Mouse (Mus musculus): ENCODE data around the gene Map3k15. TPM values are rescaled to one million over a fixed set of nuclear protein-coding genes. Genes with fewer than 3 reads are reported as not detected.

Gene Map3k15
- 0.89 and 1.2 TPM in 2 replicates for polyA plus RNA-seq (2012; rRNA removed)

- DNase-seq (ENCODE audit: low read depth), result peak; percentile 43
- TF ChIP-seq CTCF (IDR thresholded peaks at IDR 0.05; ENCODE audit: borderline replicate concordance, extremely low read depth, insufficient read depth, insufficient read length) (peak; percentile 61), POLR2A (IDR thresholded peaks at IDR 0.05; ENCODE audit: borderline replicate concordance, extremely low read depth, insufficient read depth, insufficient read length, poor library complexity, severe bottlenecking) (no peak)
These were observed at the start of gene Map3k15 for GRCm38 (mm10) chrX:159988002-159988960. TSS of gene Map3k15 (plus strand) at chrX:159988433.

- no peak for DNase-seq (ENCODE audit: low read depth)
- TF ChIP-seq CTCF (IDR thresholded peaks at IDR 0.05; ENCODE audit: borderline replicate concordance, extremely low read depth, insufficient read depth, insufficient read length) (no peak), POLR2A (IDR thresholded peaks at IDR 0.05; ENCODE audit: borderline replicate concordance, extremely low read depth, insufficient read depth, insufficient read length, poor library complexity, severe bottlenecking) (no peak)
These were observed 45.7 kb upstream of the Map3k15 start for GRCm38 (mm10) chrX:159942569-159942968.

- no peak for DNase-seq (ENCODE audit: low read depth)
- no peak for TF ChIP-seq POLR2A (IDR thresholded peaks at IDR 0.05; ENCODE audit: borderline replicate concordance, extremely low read depth, insufficient read depth, insufficient read length, poor library complexity, severe bottlenecking)
- TF ChIP-seq CTCF (IDR thresholded peaks at IDR 0.05; ENCODE audit: borderline replicate concordance, extremely low read depth, insufficient read depth, insufficient read length), result no peak
These were observed 44.6 kb upstream of the Map3k15 start for GRCm38 (mm10) chrX:159943586-159943985.

GRCm38 (mm10) chrX:159953546-159954429 is 34.4 kb upstream of the Map3k15 start:
- TF ChIP-seq POLR2A (IDR thresholded peaks at IDR 0.05; ENCODE audit: borderline replicate concordance, extremely low read depth, insufficient read depth, insufficient read length, poor library complexity, severe bottlenecking) (no peak), CTCF (IDR thresholded peaks at IDR 0.05; ENCODE audit: borderline replicate concordance, extremely low read depth, insufficient read depth, insufficient read length) (no peak)
- DNase-seq (ENCODE audit: low read depth), result no peak

- TF ChIP-seq POLR2A (IDR thresholded peaks at IDR 0.05; ENCODE audit: borderline replicate concordance, extremely low read depth, insufficient read depth, insufficient read length, poor library complexity, severe bottlenecking), result no peak
- no peak for TF ChIP-seq CTCF (IDR thresholded peaks at IDR 0.05; ENCODE audit: borderline replicate concordance, extremely low read depth, insufficient read depth, insufficient read length)
- peak; percentile 57 for DNase-seq (ENCODE audit: low read depth)
These were observed 33.8 kb upstream of the Map3k15 start for GRCm38 (mm10) chrX:159954430-159954779.

- TF ChIP-seq POLR2A (IDR thresholded peaks at IDR 0.05; ENCODE audit: borderline replicate concordance, extremely low read depth, insufficient read depth, insufficient read length, poor library complexity, severe bottlenecking), result no peak
- TF ChIP-seq CTCF (IDR thresholded peaks at IDR 0.05; ENCODE audit: borderline replicate concordance, extremely low read depth, insufficient read depth, insufficient read length), result no peak
- DNase-seq (ENCODE audit: low read depth), result no peak
These were observed 32.8 kb upstream of the Map3k15 start for GRCm38 (mm10) chrX:159955433-159955832.

- TF ChIP-seq CTCF (IDR thresholded peaks at IDR 0.05; ENCODE audit: borderline replicate concordance, extremely low read depth, insufficient read depth, insufficient read length), result no peak
- TF ChIP-seq POLR2A (IDR thresholded peaks at IDR 0.05; ENCODE audit: borderline replicate concordance, extremely low read depth, insufficient read depth, insufficient read length, poor library complexity, severe bottlenecking), result no peak
- DNase-seq (ENCODE audit: low read depth), result no peak
These were observed 26.8 kb upstream of the Map3k15 start for GRCm38 (mm10) chrX:159961385-159961784.

GRCm38 (mm10) chrX:159963273-159963672 is 25.0 kb upstream of the Map3k15 start:
- TF ChIP-seq CTCF (IDR thresholded peaks at IDR 0.05; ENCODE audit: borderline replicate concordance, extremely low read depth, insufficient read depth, insufficient read length) (peak; percentile 49; the same call in 1 of the 2 replicates), POLR2A (IDR thresholded peaks at IDR 0.05; ENCODE audit: borderline replicate concordance, extremely low read depth, insufficient read depth, insufficient read length, poor library complexity, severe bottlenecking) (no peak)

GRCm38 (mm10) chrX:159963925-159964324 is 24.3 kb upstream of the Map3k15 start:
- TF ChIP-seq POLR2A (IDR thresholded peaks at IDR 0.05; ENCODE audit: borderline replicate concordance, extremely low read depth, insufficient read depth, insufficient read length, poor library complexity, severe bottlenecking) (no peak), CTCF (IDR thresholded peaks at IDR 0.05; ENCODE audit: borderline replicate concordance, extremely low read depth, insufficient read depth, insufficient read length) (no peak)
- DNase-seq (ENCODE audit: low read depth), result peak; percentile 79

More at GRCm38 (mm10) chrX:159963273-159963672, 25.0 kb upstream of the Map3k15 start:
- peak; percentile 83 for DNase-seq (ENCODE audit: low read depth)

- TF ChIP-seq POLR2A (IDR thresholded peaks at IDR 0.05; ENCODE audit: borderline replicate concordance, extremely low read depth, insufficient read depth, insufficient read length, poor library complexity, severe bottlenecking) (no peak), CTCF (IDR thresholded peaks at IDR 0.05; ENCODE audit: borderline replicate concordance, extremely low read depth, insufficient read depth, insufficient read length) (no peak)
- no peak for DNase-seq (ENCODE audit: low read depth)
These were observed 19.2 kb upstream of the Map3k15 start for GRCm38 (mm10) chrX:159969025-159969424.

Data from brain, embryonic 14.5 days (tissue).